Mouse (Mus musculus) cerebellum, adult 2 months (tissue): ENCODE data around the gene Pip5kl1.

ENCODE experiments used
- CTCF ChIP-seq: fragments of 200-500 bp; IDR thresholded peaks from 2 replicates; pipeline ENCODE4 v1.5.1; 2011; ENCODE audit warnings: low read depth, mild to moderate bottlenecking, control low read depth, low read length, moderate library complexity, borderline replicate concordance; ENCODE audit not compliant: insufficient read depth
- POLR2A ChIP-seq: fragments of 200-500 bp; IDR thresholded peaks from 2 replicates; pipeline ENCODE4 v1.6.1; 2011; ENCODE audit warnings: low read length, control low read depth, borderline replicate concordance; ENCODE audit not compliant: insufficient read depth

DNA sequence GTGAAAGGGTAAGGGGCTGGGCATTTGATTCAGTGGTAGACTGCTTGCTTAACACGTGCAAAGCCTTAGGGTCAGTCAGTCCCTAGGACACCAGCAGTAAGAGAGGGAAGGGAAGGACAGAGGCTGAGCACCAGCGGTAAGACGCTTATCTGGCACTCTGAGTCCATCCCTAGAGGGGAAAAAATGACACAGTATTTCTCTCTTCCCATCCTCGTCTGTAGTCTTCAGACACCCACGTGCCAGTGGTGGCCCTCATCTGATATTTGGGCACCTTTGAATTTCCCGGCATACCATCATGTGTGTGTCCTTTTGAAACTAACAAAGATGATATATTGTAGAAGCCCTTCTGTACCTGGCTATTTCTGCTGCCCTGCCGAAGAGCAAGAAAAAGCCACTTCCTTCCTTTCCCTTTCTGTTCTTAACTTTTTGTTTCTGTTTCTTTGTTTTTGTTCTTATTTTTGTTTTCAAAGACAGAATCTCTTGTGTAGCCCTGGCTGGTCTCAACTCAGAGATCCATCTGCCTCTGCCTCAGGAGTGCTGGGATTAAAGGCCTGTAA is 20.9 kb upstream of the Pip5kl1 start:
- TF ChIP-seq POLR2A, result no peak
- no peak for TF ChIP-seq CTCF
